Mouse (Mus musculus) left cerebral cortex, postnatal 4 days (tissue): ENCODE measurements around the gene Ap2a1. TPM values are rescaled to one million over a fixed set of nuclear protein-coding genes. Genes with fewer than 3 reads are reported as not detected.

Experiments
- DNase-seq: peaks from one replicate; pipeline ENCODE4 v3.0.0-alpha.2; 2022
- intact Hi-C: fragments of 180-260 bp; cut with DNase I; formaldehyde crosslinking; loops from one replicate; pipeline ENCODE4 v1.15.1; 2025
- total RNA-seq, 2 experiments: library from RNA; stranded (reverse); gene quantifications; 2 replicates each; pipeline ENCODE4 v1.2.3; 2021

Gene Ap2a1
- total RNA-seq, 2 experiments from 2014 or later: 232 to 258 TPM

DNA sequence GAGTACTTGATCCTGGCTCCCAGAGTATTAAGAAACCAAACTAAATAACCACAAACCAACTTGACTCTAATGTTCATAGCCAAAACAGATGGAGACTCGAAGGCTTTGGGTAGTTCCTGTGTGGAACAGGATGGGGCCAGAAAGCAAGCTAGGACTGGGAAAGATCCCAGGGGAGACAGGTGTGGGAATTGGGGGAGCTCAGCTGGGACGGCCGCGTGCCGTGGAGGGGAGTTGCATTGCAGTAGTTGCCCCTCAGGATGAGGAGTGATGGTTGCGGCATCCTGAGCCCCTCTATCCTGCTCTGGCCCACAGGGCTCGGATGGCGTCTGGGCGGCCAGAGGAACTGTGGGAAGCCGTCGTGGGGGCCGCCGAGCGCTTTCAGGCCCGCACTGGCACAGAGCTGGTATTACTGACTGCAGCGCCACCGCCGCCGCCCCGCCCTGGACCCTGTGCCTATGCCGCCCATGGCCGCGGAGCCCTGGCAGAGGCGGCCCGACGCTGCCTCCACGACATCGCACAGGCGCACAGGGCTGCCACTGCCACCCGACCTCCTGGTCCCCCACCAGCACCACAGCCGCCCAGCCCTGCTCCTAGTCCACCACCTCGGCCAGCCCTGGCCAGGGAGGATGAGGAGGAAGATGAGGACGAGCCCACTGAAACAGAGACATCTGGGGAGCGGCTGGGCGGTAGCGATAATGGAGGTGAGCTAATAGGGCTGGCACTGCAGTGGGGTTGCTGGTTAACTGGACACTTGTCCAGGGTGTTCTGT is 76.9 kb downstream of the Ap2a1 start:
- intact Hi-C loops: no loop called here
- no peak for DNase-seq

DNA sequence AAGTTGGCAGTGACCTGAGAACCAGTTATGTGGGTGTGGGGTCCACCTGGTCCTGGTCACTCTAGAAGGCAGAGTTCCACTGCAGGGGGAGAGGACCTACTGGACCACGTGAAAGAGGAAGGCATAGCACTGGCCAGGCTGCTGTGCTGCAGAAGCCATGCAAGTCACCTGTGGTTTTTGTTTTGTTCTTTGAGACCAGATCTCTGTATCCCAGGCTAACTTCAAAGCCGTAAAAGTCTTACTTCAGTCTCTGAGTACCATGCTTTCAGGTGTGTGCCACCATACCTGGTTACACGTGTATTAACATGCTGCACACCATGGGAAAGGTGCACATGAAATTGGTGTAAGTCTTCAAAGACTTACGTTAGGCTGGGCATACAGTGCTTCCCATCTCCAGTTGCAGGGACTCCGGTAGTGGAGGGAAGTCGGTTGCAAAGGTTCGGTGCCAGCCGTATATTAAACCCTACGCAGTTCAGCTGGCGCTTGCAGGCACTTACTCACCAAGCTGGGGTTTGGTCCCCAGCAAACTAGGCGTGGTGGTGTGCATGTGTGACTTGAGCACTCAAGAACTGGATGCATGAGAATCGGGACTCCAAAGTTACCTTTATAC is 77.6 kb downstream of the Ap2a1 start:
- intact Hi-C loops: no loop called here
- no peak for DNase-seq

DNA sequence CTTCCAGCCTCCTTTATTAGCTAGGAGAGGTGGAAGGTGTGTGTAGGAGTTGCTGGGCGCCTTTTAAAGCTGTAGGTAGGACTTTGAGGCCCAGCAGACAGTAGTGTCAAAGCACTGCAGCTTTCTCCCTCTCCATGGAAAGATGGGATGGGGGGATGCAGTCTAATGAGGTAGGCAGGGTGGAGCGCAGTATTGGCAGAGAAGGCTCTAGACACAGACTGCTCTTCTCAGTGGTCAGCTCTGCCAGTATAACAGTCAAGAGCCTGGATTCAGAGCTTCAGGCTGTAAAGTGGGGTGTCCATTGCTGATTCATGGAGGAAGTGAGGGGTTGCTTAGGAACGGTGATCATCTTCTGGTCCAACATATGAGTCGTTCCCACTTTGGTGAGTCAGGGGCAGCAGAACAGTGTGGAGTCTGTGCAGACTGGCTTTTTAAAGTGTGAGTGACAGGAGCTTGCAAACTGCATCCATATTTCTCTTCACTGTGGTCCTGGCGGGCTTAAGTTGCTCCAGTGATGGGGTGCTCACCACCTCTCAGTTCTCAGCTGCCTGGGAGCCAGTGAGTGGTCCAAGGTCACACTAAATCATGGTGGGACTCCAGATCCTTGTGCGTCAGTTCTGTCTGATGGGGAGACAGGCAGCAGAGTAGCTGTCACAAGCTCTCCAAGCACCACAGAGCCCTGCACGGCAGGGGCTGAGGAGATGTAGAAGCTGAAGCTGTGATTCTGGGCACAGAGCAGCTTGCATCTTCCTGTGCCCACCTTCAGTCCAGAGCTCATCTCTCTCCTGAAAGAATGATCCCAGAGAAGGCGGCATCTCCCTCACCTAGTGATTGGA is 78.3 kb downstream of the Ap2a1 start:
- no peak for DNase-seq
- intact Hi-C loops: no loop called here

Other genes starting within 250 kb of the Ap2a1 start
- not detected for gene Izumo2, start 220.8 kb downstream of the Ap2a1 start, total RNA-seq
- 10 to 100 TPM; 19.6 to 25.9 TPM for gene Vrk3, start 181.1 kb downstream of the Ap2a1 start, total RNA-seq
- gene Zfp473, start 178.4 kb downstream of the Ap2a1 start, total RNA-seq: under 1 TPM; 0.84 to 0.91 TPM
- gene Nup62, start 113.4 kb downstream of the Ap2a1 start, total RNA-seq: 10 to 100 TPM; 50.3 to 51.1 TPM
- 1 to 10 TPM; 1.0 TPM for gene Il4i1, start 113.1 kb downstream of the Ap2a1 start, total RNA-seq
- gene Atf5, start 112.8 kb downstream of the Ap2a1 start, total RNA-seq: 10 to 100 TPM; 22.6 to 23.5 TPM
- gene Akt1s1, start 80.5 kb downstream of the Ap2a1 start, total RNA-seq: 10 to 100 TPM; 74.1 to 85.4 TPM
- gene Tbc1d17, start 80.4 kb downstream of the Ap2a1 start, total RNA-seq: 10 to 100 TPM; 57.1 to 68.3 TPM
- gene Pnkp, start 72.4 kb downstream of the Ap2a1 start, total RNA-seq: 10 to 100 TPM; 27.5 to 29.3 TPM
- gene Ptov1, start 59.7 kb downstream of the Ap2a1 start, total RNA-seq: 100 to 1,000 TPM; 423 to 428 TPM
- 100 to 1,000 TPM; 117 to 122 TPM for gene Med25, start 36.8 kb downstream of the Ap2a1 start, total RNA-seq
- 10 to 100 TPM; 10.5 to 13.1 TPM for gene Fuz, start 33.4 kb downstream of the Ap2a1 start, total RNA-seq
- not detected for gene Tsks, start 13.7 kb upstream of the Ap2a1 start, total RNA-seq
- gene Cpt1c, start 45.4 kb upstream of the Ap2a1 start, total RNA-seq: 10 to 100 TPM; 59.7 to 68.8 TPM
- gene Prmt1, start 57.1 kb upstream of the Ap2a1 start, total RNA-seq: 100 to 1,000 TPM; 485 to 487 TPM
- 10 to 100 TPM; 34.8 to 37.9 TPM for gene Irf3, start 68.2 kb upstream of the Ap2a1 start, total RNA-seq
- gene Bcl2l12, start 69.2 kb upstream of the Ap2a1 start, total RNA-seq: 1 to 10 TPM; 4.4 to 4.7 TPM
- 100 to 1,000 TPM; 154 TPM for gene Scaf1, start 86.9 kb upstream of the Ap2a1 start, total RNA-seq
- 1 to 10 TPM; 6.9 to 7.2 TPM for gene Rras, start 88.5 kb upstream of the Ap2a1 start, total RNA-seq
- 10 to 100 TPM; 77.9 to 80.6 TPM for gene Prr12, start 123.4 kb upstream of the Ap2a1 start, total RNA-seq
- 10 to 100 TPM; 44.8 to 47.6 TPM for gene Nosip, start 132.9 kb upstream of the Ap2a1 start, total RNA-seq
- gene Prrg2, start 133.2 kb upstream of the Ap2a1 start, total RNA-seq: 1 to 10 TPM; 6.2 to 7.2 TPM
- 10 to 100 TPM; 13.0 to 16.7 TPM for gene Rcn3, start 162.7 kb upstream of the Ap2a1 start, total RNA-seq
- gene Fcgrt, start 174.4 kb upstream of the Ap2a1 start, total RNA-seq: 10 to 100 TPM; 17.7 to 18.3 TPM
- 100 to 1,000 TPM; 707 to 729 TPM for gene Rps11, start 194.9 kb upstream of the Ap2a1 start, total RNA-seq
- 1,000 to 10,000 TPM in 1 of 2 experiments, 100 to 1,000 TPM in 1; 958 to 1,083 TPM for gene Rpl13a, start 199.3 kb upstream of the Ap2a1 start, total RNA-seq
- gene Gm45713, start 206.7 kb upstream of the Ap2a1 start, total RNA-seq: under 1 TPM in 1 of 2 experiments, not detected in 1; 0.50 TPM
- 1 to 10 TPM; 2.8 to 3.0 TPM for gene Flt3l, start 206.9 kb upstream of the Ap2a1 start, total RNA-seq
- gene Pih1d1, start 224.8 kb upstream of the Ap2a1 start, total RNA-seq: 100 to 1,000 TPM; 100 to 101 TPM
- 10 to 100 TPM; 16.7 to 16.9 TPM for gene Aldh16a1, start 225.1 kb upstream of the Ap2a1 start, total RNA-seq
- gene Slc17a7, start 234.5 kb upstream of the Ap2a1 start, total RNA-seq: 100 to 1,000 TPM; 267 to 292 TPM